Mouse (Mus musculus) hindbrain, embryonic 14.5 days (tissue): Measurements from ENCODE around the gene Myo16. TPM values are rescaled to one million over a fixed set of nuclear protein-coding genes. Genes with fewer than 3 reads are reported as not detected.

Experiments used
- ATAC-seq: fragments of 200-750 bp; cut with Nextera tagmentation; 2 replicates; pipeline ENCODE4 v1.8.0; 2017; ENCODE audit warnings: moderate number of reproducible peaks, mild to moderate bottlenecking, moderate TSS enrichment, moderate library complexity; ENCODE audit not compliant: low FRiP score
- DNase-seq: peaks from one replicate; pipeline ENCODE4 v3.0.0-alpha.2; 2015; ENCODE audit warnings: low spot score
- H3K27ac ChIP-seq: fragments of 300-500 bp; sonication (generic); 2 replicates; pipeline ENCODE4 v1.5.1; 2014; ENCODE audit warnings: mild to moderate bottlenecking, moderate library complexity
- H3K27me3 ChIP-seq: fragments of 300-500 bp; sonication (generic); 2 replicates; pipeline ENCODE4 v1.6.1; 2014; ENCODE audit warnings: mild to moderate bottlenecking, low read length, mixed read lengths; ENCODE audit not compliant: control insufficient read depth, insufficient read depth
- H3K36me3 ChIP-seq: fragments of 300-500 bp; sonication (generic); replicated peaks from 2 replicates; pipeline ENCODE4 v1.6.1; 2014; ENCODE audit not compliant: control insufficient read depth, insufficient read depth
- H3K4me1 ChIP-seq: fragments of 300-500 bp; sonication (generic); replicated peaks from 2 replicates; pipeline ENCODE4 v1.6.1; 2014; ENCODE audit warnings: antibody characterized with exemption, low read length, mixed read lengths; ENCODE audit not compliant: control insufficient read depth, insufficient read depth
- H3K4me2 ChIP-seq: fragments of 300-500 bp; sonication (generic); replicated peaks from 2 replicates; pipeline ENCODE4 v1.6.1; 2014; ENCODE audit warnings: mild to moderate bottlenecking, moderate library complexity
- H3K4me3 ChIP-seq: fragments of 300-500 bp; sonication (generic); replicated peaks from 2 replicates; pipeline ENCODE4 v1.5.1; 2014; ENCODE audit warnings: mild to moderate bottlenecking, low read length
- H3K9ac ChIP-seq: fragments of 300-500 bp; sonication (generic); 2 replicates; pipeline ENCODE4 v1.6.1; 2014
- H3K9me3 ChIP-seq: fragments of 300-500 bp; sonication (generic); 2 replicates; pipeline ENCODE4 v1.6.1; 2016; ENCODE audit warnings: low read length; ENCODE audit not compliant: control insufficient read depth
- WGBS: fragments of 180-500 bp; shearing (Covaris S2); extraction: QIAGEN DNeasy Blood & Tissue Kit; methylation state at CpG from one replicate; pipeline ENCODE4 v1.1.7; 2014; 5-methylcytosine and 5-hydroxymethylcytosine counted together
- polyA plus RNA-seq: library from polyadenylated mRNA; unstranded; fragments of >200 nt; fragmentation: Nextera tagmentation; extraction: Ambion mirVana; gene quantifications from 2 replicates; pipeline ENCODE4 v1.2.1, GENCODE M21; 2014

Gene Myo16
- polyA plus RNA-seq, 1 experiment from 2014 or later, result 6.7 TPM

DNA sequence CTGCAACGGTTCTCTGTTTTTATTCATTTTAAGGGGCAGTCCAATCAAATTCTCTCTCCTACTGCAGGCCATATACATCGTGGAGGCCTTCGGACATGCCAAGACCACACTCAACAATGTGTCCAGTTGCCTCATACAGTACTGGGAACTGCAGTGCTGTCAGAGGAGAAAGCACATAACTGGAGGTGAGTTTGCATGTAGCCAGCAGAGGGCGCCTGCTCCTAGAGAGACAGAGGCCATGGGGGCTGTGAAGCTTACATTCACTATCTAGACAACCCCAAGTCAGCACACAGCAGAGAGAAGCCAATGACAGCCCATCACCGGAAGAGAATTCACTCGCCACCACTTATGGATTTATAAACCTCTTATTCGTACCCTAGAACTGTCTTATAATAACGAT, 251.8 kb downstream of the Myo16 start:
- peak; percentile 28; the same call in 1 of the 2 replicates for ATAC-seq
- Histone ChIP-seq H3K36me3 (peaks cover 16% of the 10 kb centered on the region; the same call in 1 of the 2 replicates), H3K4me1 (no peaks in the 10 kb centered on the region), H3K27me3 (no peaks in the 10 kb centered on the region), H3K27ac (no peak overlapping the region), H3K9me3 (no peaks in the 10 kb centered on the region), H3K4me3 (no peak overlapping the region), H3K9ac (no peak overlapping the region), H3K4me2 (no peak overlapping the region)
- peak; percentile 73 for DNase-seq
- WGBS, result 43% methylated on average over 8 of the region's 8 CpGs

DNA sequence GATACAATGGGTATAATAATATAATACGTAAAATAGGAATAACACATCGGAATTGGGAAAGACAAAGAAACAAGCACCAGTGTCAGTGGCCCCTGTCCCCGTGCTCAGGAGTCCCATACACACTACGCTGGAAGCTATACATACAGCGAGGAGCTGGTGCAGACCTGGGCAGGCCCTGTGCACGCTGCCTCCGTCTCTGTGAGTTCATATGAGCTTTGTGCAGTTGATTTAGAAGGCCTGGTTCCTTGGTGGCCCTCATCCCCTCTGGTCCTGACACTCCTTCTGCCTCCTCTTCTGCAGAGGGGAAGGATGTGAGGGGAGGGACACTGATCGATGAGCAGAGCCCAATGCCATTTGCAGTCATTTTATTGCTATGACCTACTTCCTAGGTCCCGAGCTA, 255.3 kb downstream of the Myo16 start:
- no peak for DNase-seq
- WGBS, result 91% methylated on average over 9 of the region's 9 CpGs

DNA sequence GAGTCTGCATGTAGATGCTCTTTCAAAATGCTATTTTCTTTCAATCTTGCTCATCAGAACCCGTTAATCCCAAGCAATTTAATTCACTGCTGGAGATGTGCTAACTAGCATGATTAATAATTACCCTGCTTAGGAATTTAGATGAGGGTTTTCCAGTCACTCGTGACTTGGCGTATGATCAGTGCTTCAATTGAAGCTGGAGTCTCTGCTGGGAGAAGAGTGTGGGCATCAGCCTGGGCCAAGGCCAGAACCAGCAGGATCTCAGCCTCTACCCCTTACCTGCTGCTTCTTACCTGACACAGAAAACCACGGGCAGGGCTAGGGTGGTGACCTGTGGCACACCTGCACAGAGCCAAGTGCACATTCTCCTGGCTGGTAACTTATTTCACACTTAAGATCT, 257.8 kb downstream of the Myo16 start:
- DNase-seq (peak; percentile 59), ATAC-seq (no peak)
- no peaks in the 10 kb centered on the region for H3K27me3 ChIP-seq
- H3K9me3 ChIP-seq, result no peaks in the 10 kb centered on the region
- WGBS, result 57% methylated on average over 4 of the region's 4 CpGs
- no peak overlapping the region for H3K27ac ChIP-seq
- H3K9ac ChIP-seq, result no peak overlapping the region
- H3K4me1 ChIP-seq, result peaks cover 12% of the 10 kb centered on the region; the same call in 1 of the 2 replicates
- no peak overlapping the region for H3K4me2 ChIP-seq
- no peak overlapping the region for H3K4me3 ChIP-seq
- peaks cover 14% of the 10 kb centered on the region for H3K36me3 ChIP-seq

More for the DNA sequence above, 255.3 kb downstream of the Myo16 start:
- no peaks in the 10 kb centered on the region for H3K9me3 ChIP-seq
- H3K36me3 ChIP-seq, result peaks cover 16% of the 10 kb centered on the region
- ATAC-seq, result no peak
- H3K9ac ChIP-seq, result no peak overlapping the region
- no peak overlapping the region for H3K4me2 ChIP-seq
- no peak overlapping the region for H3K4me3 ChIP-seq
- H3K27ac ChIP-seq, result no peak overlapping the region
- peaks cover 12% of the 10 kb centered on the region; the same call in 1 of the 2 replicates for H3K4me1 ChIP-seq
- H3K27me3 ChIP-seq, result no peaks in the 10 kb centered on the region

DNA sequence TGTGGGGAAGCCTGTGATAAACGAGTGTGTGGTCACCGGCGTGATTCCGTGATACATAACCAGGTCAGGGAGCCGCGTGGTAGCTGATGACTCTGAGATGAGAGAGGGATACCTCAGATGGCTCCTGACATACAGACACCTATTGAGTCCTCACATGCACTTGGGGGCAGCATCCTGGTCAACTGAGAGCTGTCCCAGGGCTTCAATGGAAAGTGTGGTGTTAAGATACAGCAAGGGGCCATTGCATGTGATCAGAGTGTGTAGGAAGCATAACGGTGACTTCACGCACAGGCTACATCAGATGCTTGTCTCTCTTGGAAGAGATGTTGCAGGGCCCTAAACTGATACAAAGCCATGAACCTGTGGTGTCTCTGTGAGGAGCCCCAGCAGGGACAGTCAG, 260.2 kb downstream of the Myo16 start:
- ATAC-seq, result no peak
- Histone ChIP-seq H3K4me3 (no peak overlapping the region), H3K27me3 (no peaks in the 10 kb centered on the region), H3K4me2 (no peak overlapping the region), H3K27ac (no peak overlapping the region), H3K9me3 (no peaks in the 10 kb centered on the region), H3K9ac (peak overlapping the region; percentile 8; the same call in 1 of the 2 replicates), H3K36me3 (no peaks in the 10 kb centered on the region; the same call in 1 of the 2 replicates), H3K4me1 (peaks cover 12% of the 10 kb centered on the region; the same call in 1 of the 2 replicates)
- DNase-seq, result no peak
- WGBS, result 83% methylated on average over 8 of the region's 8 CpGs

DNA sequence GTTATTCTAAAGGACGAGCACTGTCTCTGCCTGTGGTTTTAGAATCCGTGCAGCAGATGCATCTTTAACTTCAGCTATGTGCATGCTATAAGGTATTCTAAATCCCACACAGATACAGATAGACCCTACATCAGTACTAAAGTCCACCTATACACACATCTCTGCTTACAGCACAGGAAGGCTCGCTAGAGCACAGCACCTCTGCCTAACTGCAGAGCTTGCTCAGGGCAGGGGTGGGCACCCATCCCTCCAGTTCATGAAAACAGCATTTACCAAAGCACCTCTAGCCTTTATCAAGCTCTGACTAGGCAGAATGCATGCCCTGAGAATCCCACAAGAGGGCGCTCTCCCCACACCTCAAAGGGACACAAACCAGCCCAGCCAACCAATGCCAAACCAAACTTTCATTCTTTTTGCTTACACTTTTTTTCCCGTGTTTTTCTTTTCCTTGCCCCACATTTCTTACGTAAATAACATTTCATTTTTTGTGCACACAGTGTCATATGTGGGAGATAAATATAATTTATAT, 261.0 kb downstream of the Myo16 start:
- no peaks in the 10 kb centered on the region for H3K9me3 ChIP-seq
- no peak overlapping the region for H3K27ac ChIP-seq
- H3K9ac ChIP-seq, result no peak overlapping the region
- peak; percentile 92 for DNase-seq
- no peaks in the 10 kb centered on the region for H3K27me3 ChIP-seq
- 28% methylated on average over 6 of the region's 6 CpGs for WGBS
- H3K4me3 ChIP-seq, result no peak overlapping the region
- peak; percentile 28; the same call in 1 of the 2 replicates for ATAC-seq
- H3K4me1 ChIP-seq, result peaks cover 12% of the 10 kb centered on the region; the same call in 1 of the 2 replicates
- H3K4me2 ChIP-seq, result no peak overlapping the region
- no peaks in the 10 kb centered on the region; the same call in 1 of the 2 replicates for H3K36me3 ChIP-seq

DNA sequence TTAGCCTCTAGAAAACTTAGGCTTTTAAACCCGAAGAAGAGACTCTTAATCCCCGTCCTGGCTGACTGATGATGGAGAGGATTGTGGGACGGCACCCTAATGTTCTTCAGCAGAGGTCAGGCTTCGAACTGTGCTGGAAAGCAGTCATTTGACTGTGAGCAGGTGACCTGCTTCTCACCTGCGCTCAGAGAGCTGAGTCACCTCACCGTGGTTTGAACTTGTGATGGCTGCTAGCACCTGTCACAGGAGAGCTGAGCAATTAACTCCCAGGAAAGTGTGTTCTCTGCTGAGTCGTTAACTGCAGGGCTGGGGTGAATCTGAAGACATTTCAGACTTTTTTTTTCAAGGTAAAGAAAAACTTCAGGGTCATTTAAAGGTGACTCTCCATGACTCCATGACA, 261.6 kb downstream of the Myo16 start:
- DNase-seq (no peak), ATAC-seq (no peak)
- WGBS, result 34% methylated on average over 7 of the region's 7 CpGs
- peaks cover 12% of the 10 kb centered on the region; the same call in 1 of the 2 replicates for H3K4me1 ChIP-seq
- H3K4me3 ChIP-seq, result no peak overlapping the region
- no peaks in the 10 kb centered on the region; the same call in 1 of the 2 replicates for H3K36me3 ChIP-seq
- H3K9me3 ChIP-seq, result no peaks in the 10 kb centered on the region
- no peak overlapping the region for H3K9ac ChIP-seq
- H3K27me3 ChIP-seq, result no peaks in the 10 kb centered on the region
- H3K4me2 ChIP-seq, result no peak overlapping the region
- H3K27ac ChIP-seq, result no peak overlapping the region

DNA sequence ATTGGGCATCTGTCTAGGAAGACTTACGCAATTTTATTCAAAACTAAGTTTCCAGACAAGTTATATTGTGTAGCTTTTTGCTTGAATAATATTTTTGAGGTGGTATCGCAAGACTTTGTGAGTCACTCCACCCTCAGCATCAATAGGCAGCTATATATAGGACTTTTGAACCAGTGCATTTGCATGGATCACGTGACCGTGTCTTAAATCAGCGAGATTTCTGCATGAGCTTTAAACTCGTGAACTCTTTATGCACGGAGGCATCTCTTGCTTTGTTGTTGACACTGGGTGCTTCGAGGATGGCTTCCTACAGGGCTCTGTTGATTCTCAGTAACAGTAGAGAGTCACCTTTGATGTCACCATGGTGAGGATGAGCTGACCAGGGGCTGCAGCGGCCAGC, 262.2 kb downstream of the Myo16 start:
- Histone ChIP-seq H3K4me1 (peaks cover 12% of the 10 kb centered on the region; the same call in 1 of the 2 replicates), H3K4me2 (no peak overlapping the region), H3K9me3 (no peaks in the 10 kb centered on the region), H3K27ac (no peak overlapping the region), H3K27me3 (no peaks in the 10 kb centered on the region), H3K4me3 (no peak overlapping the region), H3K9ac (no peak overlapping the region), H3K36me3 (no peaks in the 10 kb centered on the region; the same call in 1 of the 2 replicates)
- WGBS, result 80% methylated on average over 9 of the region's 9 CpGs
- DNase-seq (no peak), ATAC-seq (no peak)

DNA sequence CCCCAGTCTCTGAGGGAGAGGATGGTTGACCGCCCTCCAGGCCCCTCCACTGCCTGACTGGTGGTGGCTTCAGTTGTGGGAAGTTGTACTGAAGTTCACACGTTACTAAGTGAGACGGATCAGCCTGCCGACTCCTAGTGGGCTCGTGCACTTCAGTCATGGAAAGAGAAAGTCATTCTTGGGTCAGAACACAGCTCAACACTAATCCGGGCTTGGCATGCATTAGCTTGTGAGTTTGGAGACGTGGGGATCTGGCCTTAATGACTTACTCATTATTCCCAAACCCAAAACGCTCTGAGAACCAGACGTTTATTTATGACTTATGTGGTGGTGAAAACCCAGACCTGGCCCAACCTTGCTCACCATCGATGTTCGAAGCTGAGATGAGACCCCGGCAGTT, 263.1 kb downstream of the Myo16 start:
- H3K4me1 ChIP-seq, result peaks cover 12% of the 10 kb centered on the region; the same call in 1 of the 2 replicates
- H3K36me3 ChIP-seq, result no peaks in the 10 kb centered on the region; the same call in 1 of the 2 replicates
- H3K9ac ChIP-seq, result no peak overlapping the region
- no peak overlapping the region for H3K4me3 ChIP-seq
- no peak overlapping the region for H3K4me2 ChIP-seq
- no peak overlapping the region for H3K27ac ChIP-seq
- WGBS, result 71% methylated on average over 12 of the region's 12 CpGs
- H3K27me3 ChIP-seq, result no peaks in the 10 kb centered on the region
- no peaks in the 10 kb centered on the region for H3K9me3 ChIP-seq
- DNase-seq (no peak), ATAC-seq (no peak)

DNA sequence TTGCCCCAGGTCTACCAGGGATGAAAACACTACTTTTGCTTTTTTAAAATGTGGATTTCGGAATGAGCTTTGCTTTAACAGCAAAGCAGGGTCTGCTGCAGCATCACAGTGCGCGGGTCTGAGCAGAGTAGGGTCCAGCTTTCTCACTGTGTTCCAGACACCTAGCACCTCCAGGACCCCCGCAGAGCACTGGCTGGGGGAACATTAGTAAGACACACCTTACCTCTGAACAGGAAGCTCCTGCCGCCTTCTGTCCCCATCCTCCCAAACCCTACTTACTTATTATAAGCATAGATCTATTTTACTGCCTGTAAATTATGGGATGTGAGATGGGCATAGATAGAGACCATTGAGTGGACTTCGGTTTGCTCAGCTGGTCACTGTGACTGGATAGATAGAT, 263.6 kb downstream of the Myo16 start:
- Histone ChIP-seq H3K4me1 (peaks cover 12% of the 10 kb centered on the region; the same call in 1 of the 2 replicates), H3K36me3 (no peaks in the 10 kb centered on the region; the same call in 1 of the 2 replicates), H3K4me2 (no peak overlapping the region), H3K27me3 (no peaks in the 10 kb centered on the region), H3K9ac (no peak overlapping the region), H3K9me3 (no peaks in the 10 kb centered on the region), H3K27ac (no peak overlapping the region), H3K4me3 (no peak overlapping the region)
- WGBS, result 92% methylated on average over 6 of the region's 6 CpGs
- DNase-seq, result no peak
- ATAC-seq, result no peak
